Mouse (Mus musculus) cerebral cortex, adult 2 months (tissue): ENCODE measurements around the gene Mesp2.

Experiments
- WGBS: fragments of 180-500 bp; shearing (Covaris S2); methylation state at CpG from one replicate; pipeline ENCODE4 v1.1.7; 2018; 5-methylcytosine and 5-hydroxymethylcytosine counted together

The Mesp2 gene

DNA sequence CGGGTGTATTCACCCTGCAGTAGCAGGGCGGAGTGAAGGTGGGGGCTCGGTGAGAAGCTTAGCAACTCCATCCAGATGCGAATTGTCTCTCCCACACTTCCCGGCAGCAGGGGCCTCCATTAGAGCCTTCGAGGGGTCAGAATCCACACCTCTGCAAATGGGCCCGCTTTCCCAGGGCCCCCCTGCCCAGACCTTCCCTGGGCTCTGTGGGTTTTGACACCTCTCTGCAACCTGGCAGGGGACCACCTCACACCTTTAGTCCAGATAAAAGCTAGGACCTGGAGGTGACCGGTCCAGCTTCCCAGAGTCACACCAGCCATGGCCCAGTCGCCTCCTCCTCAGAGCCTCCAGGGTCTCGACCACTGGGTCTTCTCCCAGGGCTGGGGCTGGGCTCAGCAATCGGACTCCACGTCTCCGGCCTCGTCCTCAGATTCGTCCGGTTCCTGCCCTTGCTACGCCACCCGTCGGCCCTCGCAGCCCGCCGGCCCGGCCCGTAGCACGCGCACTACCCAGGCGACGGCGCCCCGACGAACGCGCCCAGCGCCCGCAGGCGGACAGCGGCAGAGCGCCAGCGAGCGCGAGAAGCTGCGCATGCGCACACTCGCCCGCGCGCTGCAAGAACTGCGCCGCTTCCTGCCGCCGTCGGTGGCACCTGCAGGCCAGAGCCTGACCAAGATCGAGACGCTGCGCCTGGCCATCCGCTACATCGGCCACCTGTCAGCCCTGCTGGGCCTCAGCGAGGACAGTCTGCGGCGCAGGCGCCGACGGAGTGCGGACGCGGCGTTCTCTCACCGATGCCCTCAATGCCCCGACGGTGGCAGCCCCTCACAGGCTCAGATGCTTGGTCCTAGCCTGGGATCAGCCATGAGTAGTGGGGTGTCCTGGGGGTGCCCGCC, at the start of gene Mesp2:
TSS of gene Mesp2 (plus strand) at position 117 of the 896 bp plus-strand sequence.
- 18% methylated on average over 71 of the region's 71 CpGs for WGBS

DNA sequence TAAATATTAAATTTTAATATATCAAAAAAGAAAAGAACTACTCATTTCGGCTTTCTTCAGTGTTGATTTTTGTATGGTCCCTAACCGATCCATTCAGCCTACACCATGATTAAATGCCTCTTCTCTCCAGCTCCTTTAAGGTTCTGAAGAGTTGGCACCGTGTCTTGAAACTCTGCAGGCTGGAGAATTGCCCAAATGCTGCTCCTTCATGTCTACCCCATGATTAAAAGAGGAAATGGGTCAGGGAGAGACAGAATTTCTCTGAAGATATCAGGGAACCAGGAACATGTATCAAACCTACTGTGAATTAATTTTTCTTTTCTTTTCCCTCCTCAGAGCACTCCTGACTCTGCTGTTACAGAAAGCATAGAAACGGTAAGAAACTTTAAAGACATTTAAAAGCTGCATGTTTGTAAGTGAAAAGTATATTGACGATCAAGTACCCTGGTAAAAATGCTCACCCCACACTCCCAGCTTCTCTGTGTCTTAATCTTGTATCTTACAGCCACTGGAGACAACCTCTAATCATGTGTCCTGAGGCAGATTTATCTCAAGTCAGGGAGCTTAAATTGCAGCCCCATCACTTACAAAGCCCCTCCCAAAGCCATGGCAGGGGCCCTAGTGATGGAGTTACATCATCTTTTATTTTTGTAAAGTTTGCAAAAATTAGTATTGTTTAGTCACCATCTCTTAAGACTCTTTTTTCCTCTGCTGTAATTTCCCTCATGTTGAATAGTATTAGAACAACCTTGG, 49.2 kb upstream of the Mesp2 start:
- WGBS, result 76% methylated on average over 5 of the region's 5 CpGs

DNA sequence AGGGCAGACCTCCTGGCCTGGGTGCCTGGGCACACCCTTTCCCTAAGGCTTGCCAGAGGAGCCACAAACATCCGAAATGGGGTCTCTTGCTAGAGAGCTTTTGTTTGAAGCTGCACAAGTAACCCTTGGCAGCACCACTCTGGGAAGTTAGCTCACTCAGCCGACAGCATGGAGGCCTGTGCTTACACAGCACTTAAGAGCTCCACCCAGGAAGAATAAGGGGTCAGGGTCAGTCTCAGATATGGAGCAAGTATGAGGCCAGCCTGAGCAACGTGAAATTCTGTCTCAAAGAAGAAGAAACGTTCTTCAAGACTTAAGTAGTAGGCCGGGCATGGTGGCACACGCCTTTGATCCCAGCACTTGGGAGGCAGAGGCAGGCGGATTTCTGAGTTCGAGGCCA, 48.4 kb upstream of the Mesp2 start:
- WGBS, result 86% methylated on average over 8 of the region's 8 CpGs

DNA sequence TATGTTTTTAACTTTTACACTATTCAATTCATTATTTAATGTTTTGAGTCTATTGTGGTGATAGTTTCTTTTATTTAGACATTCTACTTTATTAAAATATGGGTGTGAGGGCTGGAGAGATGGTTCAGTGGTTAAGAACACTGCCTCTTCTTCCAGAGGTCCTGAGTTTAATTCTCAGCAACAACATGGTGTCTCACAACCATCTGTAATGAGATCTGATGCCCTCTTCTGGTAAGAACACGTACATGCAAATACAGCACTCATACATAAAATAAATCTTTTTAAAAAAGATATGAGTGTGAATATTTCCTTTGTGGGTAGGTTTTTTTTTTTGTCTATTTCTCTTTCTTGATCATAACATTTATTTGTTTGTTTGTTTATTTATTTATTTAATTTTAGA, 44.5 kb upstream of the Mesp2 start:
- WGBS, result 55% methylated on average over 1 of the region's 1 CpGs

DNA sequence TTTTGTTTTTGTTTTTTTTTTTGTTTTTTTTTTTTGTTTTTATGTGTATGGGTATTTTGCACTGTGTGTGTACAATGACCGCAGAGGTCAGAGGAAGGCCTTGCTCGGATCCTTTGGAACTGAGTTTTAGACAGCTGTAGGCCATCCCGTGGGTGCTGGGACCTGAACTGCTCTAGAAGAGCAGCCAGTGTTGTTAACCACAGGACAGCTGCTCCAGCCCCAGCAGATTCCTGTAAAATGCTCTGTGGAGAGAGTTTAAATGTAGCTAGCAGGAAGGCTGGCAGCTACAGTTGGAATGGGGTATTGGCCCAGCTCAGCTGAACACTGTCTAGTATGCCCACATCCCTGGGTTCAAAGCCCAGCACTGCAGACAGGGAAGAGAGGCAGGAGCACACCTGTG, 40.9 kb upstream of the Mesp2 start:
- 92% methylated on average over 3 of the region's 3 CpGs for WGBS

DNA sequence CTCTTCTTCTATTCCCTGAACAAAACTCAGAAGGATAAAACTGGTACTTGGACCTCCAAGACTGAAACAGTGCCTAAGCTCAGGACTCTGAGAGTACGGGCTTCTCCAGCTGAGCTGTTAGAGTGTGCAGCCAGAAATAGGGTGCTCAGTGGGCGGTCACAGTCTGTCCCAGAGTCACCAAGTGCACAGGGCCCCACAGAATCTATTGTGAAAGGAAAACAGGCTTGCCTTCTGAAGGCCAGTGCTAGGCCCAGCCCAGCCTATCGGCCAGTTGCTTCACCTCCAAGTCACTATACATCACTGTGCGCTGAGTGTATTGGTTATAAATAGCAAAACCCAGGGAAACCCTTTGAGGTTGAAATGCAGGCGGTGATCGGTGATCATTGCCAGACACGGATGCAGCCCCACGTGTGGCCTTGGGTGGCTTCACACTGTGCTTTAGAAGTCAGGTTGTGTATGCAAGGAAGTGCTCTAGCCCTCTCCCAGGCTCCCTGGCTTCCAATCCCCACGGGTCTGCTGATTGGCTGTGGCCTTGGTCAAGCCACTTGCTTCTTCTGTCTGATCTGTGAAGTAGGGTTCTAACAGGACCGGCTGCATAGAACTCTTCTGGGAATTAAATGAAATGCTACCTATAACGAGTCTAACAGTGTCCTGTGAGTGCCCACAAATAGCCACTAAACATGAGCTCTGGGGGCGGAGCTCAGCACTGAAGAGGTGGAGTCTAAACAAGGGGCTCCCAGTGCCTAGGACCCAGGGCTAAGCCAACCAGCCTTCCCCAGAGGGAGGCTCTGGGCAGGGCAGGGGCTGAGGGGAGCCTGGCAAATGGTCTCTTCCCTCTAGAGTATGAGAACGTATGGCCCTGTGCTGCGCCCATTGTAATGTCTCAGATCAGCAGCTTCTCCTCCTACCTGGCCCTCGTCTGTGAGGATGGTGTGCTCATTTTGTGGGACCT, 38.7 kb upstream of the Mesp2 start:
- WGBS, result 42% methylated on average over 15 of the region's 15 CpGs

DNA sequence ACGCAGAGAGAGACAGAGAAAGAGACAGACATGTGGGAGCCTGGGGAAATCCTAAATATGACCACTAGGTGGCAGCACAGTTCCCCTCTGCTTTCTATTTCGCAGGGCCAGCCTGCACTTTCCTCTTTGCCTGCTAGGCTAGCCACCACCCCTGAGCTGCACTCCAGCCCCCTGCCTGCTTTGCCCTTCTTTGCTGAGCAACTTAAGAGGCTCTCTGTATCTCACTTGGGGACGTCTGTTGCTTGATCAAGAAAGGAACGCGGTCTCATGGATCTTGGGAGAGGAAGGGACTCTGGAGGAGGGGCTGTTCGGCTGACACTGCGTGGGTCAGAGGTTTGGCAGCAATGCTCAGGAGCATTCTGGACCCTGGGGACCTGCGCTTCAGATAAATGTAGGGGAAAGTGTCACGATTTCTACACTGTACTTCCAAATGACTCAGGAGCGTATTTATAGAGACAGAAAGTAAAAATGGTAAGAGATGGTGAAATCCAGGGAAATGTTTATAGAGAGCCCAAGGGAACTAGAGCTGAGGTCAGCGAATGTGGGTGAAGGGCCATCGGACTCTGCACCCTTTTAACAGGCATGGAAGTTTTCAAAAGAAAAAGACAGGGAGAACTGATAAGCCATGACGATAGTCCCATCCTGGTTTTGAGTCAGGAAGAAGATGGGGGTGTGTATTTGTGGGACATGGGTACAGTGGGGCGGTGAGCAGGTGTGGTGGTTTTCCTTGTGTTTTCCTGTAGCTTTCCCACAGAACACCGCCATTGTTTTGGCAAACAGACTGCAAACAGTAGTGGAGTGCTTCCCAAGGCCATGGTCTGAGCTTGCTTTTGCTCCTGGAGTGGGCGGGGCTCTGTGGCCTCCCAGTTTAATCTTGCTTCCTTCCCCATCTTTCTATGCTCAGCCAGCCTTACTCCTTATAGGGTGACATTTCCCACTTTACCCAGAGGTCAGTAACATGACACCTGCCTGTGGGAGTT, 29.6 kb upstream of the Mesp2 start:
- 22% methylated on average over 16 of the region's 16 CpGs for WGBS

DNA sequence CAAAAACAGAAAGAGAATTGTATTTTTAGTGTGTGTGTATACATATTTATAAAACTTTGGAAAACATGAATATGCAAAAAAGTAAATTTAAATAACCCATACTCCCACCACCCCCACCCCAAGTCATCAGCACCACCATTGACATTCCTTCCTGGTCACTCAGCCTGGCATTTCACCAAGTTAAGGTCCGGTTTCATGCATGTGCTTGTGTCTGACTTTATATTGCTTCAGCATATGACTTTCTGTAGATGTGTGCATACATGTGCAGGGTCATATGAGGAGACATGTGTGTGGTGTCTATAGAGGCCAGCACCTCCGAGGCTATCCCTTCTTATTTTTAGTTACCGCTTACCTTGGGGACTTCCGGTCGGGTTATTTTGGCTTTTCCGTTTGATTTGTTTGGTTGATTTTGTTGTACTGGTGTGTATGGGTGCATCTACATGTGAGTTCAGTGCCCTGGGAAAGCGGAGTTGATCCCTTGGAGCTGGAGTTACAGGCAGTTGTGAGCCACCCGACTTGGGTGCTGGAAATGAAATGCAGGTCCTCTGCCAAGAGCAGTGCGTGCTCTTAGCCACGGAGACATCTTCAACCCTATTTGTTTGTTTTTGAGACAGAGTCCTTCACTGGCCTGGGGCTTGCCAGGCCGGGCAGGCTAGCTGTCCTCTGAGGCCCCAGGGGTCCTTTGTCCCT, 28.6 kb upstream of the Mesp2 start:
- WGBS, result 76% methylated on average over 11 of the region's 11 CpGs

DNA sequence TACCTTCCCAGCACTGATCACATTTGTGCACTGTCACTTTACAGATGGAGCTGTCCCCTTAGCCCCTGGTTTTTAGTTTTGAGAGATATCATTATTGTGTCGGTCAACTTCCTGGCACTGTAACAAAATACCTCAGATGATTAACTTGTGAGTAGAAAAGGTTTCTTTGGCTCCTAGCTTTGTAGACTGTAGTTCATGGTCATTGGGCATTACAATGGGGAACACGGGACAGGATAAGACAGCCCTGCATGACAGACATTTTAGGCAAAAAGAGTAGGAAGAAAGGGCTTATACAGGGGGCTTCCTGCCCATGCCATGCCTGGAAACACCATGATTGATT, 28.0 kb upstream of the Mesp2 start:
- 94% methylated on average over 2 of the region's 2 CpGs for WGBS

DNA sequence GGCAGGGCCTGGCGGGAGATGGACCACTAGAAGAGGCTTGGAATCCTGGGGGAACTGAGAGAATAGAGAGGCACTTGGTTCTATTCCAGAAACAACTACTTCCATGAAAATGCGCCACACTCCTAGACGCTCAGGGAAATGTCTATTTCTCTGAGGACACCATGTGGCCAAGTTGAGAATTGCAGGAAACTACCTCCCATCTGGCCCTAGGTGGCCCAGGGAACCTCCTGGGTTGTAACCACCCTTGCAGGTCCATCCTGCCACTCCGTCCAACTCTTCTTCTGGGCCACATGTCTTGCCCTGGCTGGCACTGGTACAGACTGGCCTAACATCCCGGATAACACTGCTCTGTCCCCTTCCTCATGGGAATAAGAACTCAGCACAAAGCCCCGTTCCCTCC, 24.2 kb upstream of the Mesp2 start:
- WGBS, result 23% methylated on average over 6 of the region's 6 CpGs

DNA sequence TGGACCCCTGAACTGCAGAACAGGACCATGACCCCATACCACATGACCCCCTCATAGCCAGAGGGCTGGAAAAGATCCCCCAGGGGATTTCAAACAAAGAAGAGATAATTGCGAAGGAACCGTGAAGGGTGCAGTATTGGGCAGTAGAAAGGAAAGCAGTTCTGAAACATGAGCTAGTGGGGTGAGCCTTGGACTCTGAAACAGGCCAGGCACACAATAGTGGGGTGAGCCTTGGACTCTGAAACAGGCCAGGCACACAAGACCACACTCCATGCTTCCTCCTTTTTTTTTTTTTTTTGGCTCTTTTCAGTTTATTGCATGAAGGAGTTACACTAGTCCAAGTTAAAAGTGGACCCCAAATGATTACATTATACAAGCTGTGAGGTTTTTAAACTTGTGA, 20.7 kb upstream of the Mesp2 start:
- 77% methylated on average over 2 of the region's 2 CpGs for WGBS

DNA sequence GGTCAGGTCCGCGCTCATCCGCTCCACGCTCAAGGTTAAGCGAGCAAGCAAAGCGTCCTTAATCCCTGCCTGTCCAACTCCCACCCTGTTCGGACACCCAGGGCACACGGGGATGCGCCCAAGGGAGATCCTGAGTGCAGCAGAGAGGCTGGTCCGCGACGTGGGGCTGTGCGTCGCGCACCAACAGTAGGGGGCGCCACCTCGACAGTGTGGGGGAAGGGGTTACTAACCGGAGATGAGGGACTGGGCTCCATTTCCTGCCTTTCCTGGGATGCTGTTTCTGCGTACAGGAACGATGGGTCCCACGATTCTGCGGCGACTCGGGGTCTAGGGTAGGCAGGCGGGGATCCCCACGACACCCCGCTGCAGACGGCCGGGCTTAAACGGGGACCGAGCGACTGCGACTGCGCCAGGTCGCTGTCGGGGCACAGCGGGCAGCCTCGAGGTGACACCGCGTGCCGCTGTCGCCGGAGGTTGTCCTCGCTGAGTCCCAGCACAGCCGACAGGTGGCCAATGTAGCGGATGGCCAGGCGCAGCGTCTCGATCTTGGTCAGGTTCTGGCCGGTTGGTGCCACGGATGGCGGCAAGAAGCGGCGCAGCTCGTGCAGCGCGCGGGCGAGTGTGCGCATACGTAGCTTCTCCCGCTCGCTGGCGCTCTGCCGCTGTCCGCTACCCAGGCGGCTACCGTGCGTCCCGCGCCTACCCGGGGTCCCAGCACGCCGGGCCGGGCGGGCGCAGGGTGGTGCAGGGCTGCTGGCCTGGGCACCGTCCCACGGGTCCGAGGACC, 17.7 kb upstream of the Mesp2 start:
- 2% methylated on average over 80 of the region's 80 CpGs for WGBS

DNA sequence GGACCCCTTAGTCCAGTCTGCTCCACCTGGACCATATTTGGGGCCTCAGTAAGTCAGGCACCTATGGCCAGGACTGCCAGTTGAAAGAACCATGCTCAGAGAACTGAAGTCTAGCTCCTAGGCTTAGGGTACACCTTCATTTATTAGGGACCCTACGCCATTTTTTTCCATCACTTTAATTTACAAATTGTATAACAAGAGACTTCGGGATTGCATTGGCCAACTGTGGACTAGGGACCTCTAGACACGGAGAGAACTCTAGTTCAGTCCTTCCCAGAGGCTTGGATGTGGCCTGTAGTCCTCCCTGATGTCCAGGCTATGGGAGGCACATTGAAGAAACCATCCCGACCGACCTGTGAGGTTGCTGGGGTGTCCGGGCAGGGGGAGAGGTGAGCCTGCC, 16.8 kb upstream of the Mesp2 start, which contains the start of gene Mesp1:
TSS of gene Mesp1 (minus strand) at position 101 of the 400 bp plus-strand sequence.
- 87% methylated on average over 6 of the region's 6 CpGs for WGBS

DNA sequence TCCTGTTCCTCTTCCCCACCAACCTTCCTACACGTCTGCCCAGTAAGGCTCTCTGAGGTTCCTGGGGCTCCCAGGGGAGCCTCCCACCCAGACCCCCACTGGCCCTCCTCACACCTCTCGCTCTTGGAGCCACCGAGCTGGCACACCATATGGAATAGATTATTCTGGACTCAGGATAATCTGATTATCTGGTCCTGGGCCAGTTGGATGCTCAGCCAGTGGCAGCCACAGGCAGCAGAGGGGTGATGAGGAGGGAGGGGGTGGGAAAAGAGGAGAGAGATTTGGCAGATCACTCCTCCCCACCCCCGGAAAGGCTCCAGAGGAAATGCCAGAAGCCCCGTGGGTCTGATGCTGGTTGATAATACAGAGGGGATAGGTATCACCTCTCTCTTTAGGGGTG, 11.9 kb upstream of the Mesp2 start:
- WGBS, result 32% methylated on average over 5 of the region's 5 CpGs

DNA sequence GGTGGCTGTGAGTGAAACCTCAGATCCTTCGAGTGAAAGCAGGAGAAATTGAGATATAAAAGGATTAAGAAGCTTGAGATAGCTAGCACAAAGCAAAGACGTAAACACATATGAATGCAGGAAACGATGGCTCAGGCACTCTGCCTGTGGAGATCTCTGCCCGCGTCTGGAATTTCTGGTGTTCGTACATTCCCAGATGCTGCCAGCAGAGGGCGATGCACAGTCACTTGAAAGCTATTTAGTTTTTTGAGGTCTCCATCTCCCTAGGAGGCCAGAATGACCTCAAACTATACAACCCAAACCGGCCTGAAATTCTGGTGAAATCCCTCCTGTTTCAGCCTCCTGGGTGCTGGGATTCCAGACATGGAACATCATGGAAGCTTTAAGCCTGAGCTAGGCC, 11.5 kb upstream of the Mesp2 start:
- 3% methylated on average over 8 of the region's 8 CpGs for WGBS

DNA sequence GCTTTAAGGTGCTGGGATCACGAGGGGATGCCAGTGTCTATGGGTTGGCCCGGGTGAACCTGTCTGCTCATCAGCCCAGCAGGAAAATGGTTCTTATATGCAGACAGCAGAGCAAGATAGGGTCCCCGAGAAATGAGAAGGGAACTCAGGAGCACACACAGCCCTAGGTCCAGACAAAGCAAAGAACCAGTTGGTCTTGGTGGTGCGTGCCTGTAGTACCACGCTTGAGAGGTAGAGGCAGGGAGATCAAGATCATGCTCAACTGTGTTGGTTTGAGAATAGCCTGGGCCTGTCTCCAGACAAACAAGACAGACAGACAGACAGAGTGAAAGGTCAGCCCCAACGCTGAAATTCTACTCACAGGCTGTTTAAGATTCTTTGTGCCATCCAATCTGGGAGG, 11.0 kb upstream of the Mesp2 start:
- 78% methylated on average over 6 of the region's 6 CpGs for WGBS

DNA sequence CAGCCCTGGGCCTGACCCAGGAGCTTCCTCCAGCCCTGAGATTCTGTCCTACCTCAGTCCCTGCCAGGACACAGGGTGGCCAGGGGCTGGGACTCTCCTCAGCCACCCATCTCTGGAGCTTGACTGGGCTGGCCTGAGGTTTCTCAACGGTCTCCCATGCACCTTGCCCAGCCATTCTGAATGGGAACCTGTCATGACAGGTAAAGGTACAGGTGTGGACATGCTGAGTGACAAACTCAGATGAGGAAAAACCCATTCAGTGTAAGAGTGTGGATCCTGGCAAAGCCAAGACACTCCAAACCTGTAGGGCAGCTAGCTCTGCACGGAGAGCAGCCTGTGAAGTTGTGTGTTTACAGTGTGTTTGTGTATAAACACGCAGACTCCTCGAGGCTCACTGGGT, 10.2 kb upstream of the Mesp2 start:
- WGBS, result 88% methylated on average over 4 of the region's 4 CpGs

DNA sequence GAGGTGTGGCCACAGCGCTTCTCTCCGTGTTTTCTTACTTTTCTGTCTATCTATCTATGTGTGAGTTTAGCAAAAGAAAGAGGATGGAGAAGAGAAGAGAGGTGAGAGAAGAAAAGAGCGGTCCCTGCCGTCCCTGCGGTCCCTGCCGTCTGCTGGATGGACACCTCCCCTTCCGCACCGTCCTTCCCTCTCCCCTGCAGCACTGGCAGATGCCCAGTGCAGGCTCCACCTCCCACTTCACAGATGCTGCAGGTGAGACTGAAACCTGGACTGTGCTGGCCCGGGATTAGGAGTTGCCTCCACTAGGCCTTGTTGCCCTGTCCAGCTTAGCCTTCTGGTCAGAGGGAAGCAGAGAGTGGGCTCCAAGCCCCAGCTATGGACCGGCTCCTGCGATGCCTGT, 9.1 kb upstream of the Mesp2 start:
- 89% methylated on average over 11 of the region's 11 CpGs for WGBS

DNA sequence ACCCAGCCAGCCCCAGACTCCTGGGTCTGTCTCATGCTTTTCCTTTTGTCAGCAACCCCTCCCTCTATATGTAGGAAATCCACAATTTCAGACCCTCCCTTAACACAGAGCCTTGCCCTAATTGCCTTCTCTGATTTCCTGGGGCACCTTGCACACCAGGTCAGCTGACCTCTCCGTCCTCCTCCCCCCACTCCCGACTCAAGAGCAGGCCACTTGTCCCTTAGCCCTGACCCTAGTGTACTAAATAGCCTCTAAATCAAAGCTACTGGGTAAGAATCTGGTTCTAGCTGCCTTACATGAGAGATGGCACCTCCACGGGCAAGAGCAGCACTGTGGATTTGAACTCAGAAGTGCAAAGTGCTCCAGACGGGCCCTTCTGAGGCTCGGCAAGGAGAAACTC, 8.5 kb upstream of the Mesp2 start:
- 88% methylated on average over 5 of the region's 5 CpGs for WGBS
